Mouse (Mus musculus) leukemia stem cell, adult 10-12 weeks (primary cell): Measurements from ENCODE around the gene Sh2d2a. TPM values are rescaled to one million over a fixed set of nuclear protein-coding genes. Genes with fewer than 3 reads are reported as not detected.

ENCODE experiments used
- polyA plus RNA-seq: library from polyadenylated mRNA; stranded (reverse); fragments of >175 nt; gene quantifications from 2 replicates; pipeline ENCODE4 v1.2.3, GENCODE M21; 2012; ENCODE audit warnings: low replicate concordance

Sh2d2a gene
- 5.7 and 12.1 TPM in 2 replicates for polyA plus RNA-seq

GRCm38 (mm10) chr3:87846650-87847110 is at the start of gene Sh2d2a:
TSS of gene Sh2d2a (plus strand) at chr3:87846755.

GRCm38 (mm10) chr3:87824206-87824605 is 22.3 kb upstream of the Sh2d2a start, which contains the start of gene Pear1:
TSS of gene Pear1 (minus strand) at chr3:87824306.

GRCm38 (mm10) chr3:87885281-87886003 is 38.9 kb downstream of the Sh2d2a start, which contains the start of gene Prcc:
TSS of gene Prcc (minus strand) at chr3:87885608.

Other genes with a start within 250 kb of the Sh2d2a start
- 2.0 and 3.4 TPM in 2 replicates for gene Arhgef11, start 229.2 kb upstream of the Sh2d2a start, polyA plus RNA-seq
- 2.1 TPM in 1 of 2 replicates, not detected in the other for gene Lrrc71, start 98.1 kb upstream of the Sh2d2a start, polyA plus RNA-seq
- 0.07 TPM in 1 of 2 replicates, not detected in the other for gene Ntrk1, start 51.6 kb upstream of the Sh2d2a start, polyA plus RNA-seq
- gene Insrr, start 49.8 kb upstream of the Sh2d2a start, polyA plus RNA-seq: 0.07 and 0.25 TPM in 2 replicates
- 27.1 and 31.2 TPM in 2 replicates for gene Pear1, start 22.4 kb upstream of the Sh2d2a start, polyA plus RNA-seq
- 82.3 and 132 TPM in 2 replicates for gene Prcc, start 38.9 kb downstream of the Sh2d2a start, polyA plus RNA-seq
- 767 and 952 TPM in 2 replicates for gene Hdgf, start 59.6 kb downstream of the Sh2d2a start, polyA plus RNA-seq
- gene Mrpl24, start 72.8 kb downstream of the Sh2d2a start, polyA plus RNA-seq: 3.9 and 12.2 TPM in 2 replicates
- gene Isg20l2, start 83.6 kb downstream of the Sh2d2a start, polyA plus RNA-seq: 13.1 and 20.4 TPM in 2 replicates
- gene Rrnad1, start 84.0 kb downstream of the Sh2d2a start, polyA plus RNA-seq: 8.5 and 26.9 TPM in 2 replicates
- gene Crabp2, start 101.9 kb downstream of the Sh2d2a start, polyA plus RNA-seq: not detected in 2 replicates
- gene Nes, start 124.3 kb downstream of the Sh2d2a start, polyA plus RNA-seq: 0.62 and 1.3 TPM in 2 replicates
- gene Bcan, start 153.5 kb downstream of the Sh2d2a start, polyA plus RNA-seq: not detected in 2 replicates
- not detected in 2 replicates for gene Hapln2, start 180.8 kb downstream of the Sh2d2a start, polyA plus RNA-seq
- 6.3 and 10.8 TPM in 2 replicates for gene Gpatch4, start 196.4 kb downstream of the Sh2d2a start, polyA plus RNA-seq
- gene Naxe, start 211.7 kb downstream of the Sh2d2a start, polyA plus RNA-seq: 12.6 and 22.1 TPM in 2 replicates
- not detected in 2 replicates for gene Ttc24, start 231.5 kb downstream of the Sh2d2a start, polyA plus RNA-seq
- 5.7 and 16.2 TPM in 2 replicates for gene Iqgap3, start 235.2 kb downstream of the Sh2d2a start, polyA plus RNA-seq